Mouse (Mus musculus): ENCODE results near the gene Cntnap1. TPM values are rescaled to one million over a fixed set of nuclear protein-coding genes. Genes with fewer than 3 reads are reported as not detected.

Cntnap1 gene
- polyA plus RNA-seq, 1 experiment from 2014 or later = 2.3 TPM

DNA sequence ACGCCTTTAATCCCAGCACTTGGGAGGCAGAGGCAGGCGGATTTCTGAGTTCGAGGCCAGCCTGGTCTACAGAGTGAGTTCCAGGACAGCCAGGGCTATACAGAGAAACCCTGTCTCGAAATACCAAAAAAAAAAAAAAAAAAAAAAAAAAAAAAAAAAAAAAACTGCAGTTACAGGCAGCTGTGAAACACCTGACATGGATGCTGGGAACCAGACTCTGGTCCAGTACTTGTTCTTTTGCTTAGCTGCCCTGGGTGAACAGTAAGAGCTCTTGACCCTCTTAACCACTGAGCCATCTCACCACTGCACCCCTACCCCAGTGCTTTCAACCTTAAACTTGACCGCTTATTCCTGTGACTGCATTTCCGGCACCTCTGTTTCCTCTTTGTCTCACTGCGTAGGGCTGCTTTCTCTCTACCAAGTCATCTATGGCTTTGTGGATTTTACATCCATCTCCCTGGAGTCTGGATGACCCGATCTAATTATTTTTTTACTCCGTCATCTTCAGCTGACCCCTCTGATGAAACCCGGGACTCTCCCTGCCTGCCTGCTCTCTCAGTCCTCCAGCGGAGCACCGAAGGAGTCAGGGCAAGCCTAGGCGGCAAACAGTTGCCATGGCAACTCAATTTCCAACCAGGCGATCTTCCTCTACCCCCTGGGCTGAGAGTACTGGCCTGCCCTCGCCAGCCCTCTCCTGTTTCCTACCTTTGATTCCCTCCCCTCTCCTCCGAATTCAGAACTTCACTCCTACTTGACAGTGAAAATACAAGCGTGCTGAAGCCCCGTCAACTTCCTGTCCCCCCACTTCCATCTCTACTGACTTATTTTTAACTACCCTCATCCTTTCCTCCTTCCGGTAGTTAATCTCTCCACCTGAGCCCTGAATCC, 26.7 kb upstream of the Cntnap1 start:
- ATAC-seq (ENCODE audit: low FRiP score, low TSS enrichment) = no peak
- WGBS = 18% methylated on average over 18 of the region's 19 CpGs
- H3K4me3 ChIP-seq (replicated peaks; ENCODE audit: low read depth, low read length) = peak overlapping the region; percentile 20
- no peaks in the 10 kb centered on the region for H3K36me3 ChIP-seq (ENCODE audit: control insufficient read depth, insufficient read depth, low read length)
- H3K27ac ChIP-seq (replicated peaks; ENCODE audit: low read depth, low read length) = peak overlapping the region; percentile 63
- peaks cover 17% of the 10 kb centered on the region for H3K4me1 ChIP-seq (ENCODE audit: control insufficient read depth, insufficient read depth, low read length)
- peak; percentile 86 for DNase-seq
- H3K9me3 ChIP-seq (ENCODE audit: control insufficient read depth, low read length) = no peaks in the 10 kb centered on the region
- H3K9ac ChIP-seq (replicated peaks; ENCODE audit: low read length) = peak overlapping the region; percentile 30; the same call in 1 of the 2 replicates
- peak overlapping the region; percentile 54 for H3K4me2 ChIP-seq (ENCODE audit: low read length)
- no peaks in the 10 kb centered on the region for H3K27me3 ChIP-seq (ENCODE audit: control insufficient read depth, insufficient read depth, low read length)

DNA sequence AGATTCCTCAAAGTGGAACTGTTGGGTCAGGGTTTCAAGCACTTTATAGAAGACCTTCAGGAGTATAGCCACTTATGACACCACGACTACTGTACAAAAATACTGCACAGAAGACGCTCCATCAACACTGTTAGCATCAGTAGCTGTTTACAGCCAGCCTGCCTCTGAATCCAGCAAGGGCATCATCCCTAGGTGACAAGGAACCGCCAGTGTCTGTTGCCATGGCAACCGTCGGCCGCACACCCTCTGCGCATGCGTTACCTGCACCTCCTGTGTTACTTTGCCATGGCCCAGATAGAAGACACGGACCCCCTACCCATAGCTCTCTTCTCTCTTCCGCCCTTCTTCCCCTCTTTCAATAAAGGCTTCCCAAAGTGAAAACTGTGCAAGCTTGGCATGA, 23.9 kb upstream of the Cntnap1 start:
- DNase-seq (peak; percentile 93), ATAC-seq (ENCODE audit: low FRiP score, low TSS enrichment) (peak; percentile 53; the same call in 1 of the 2 replicates)
- Histone ChIP-seq H3K9ac (replicated peaks; ENCODE audit: low read length) (no peak overlapping the region), H3K4me2 (ENCODE audit: low read length) (peak overlapping the region; percentile 42), H3K9me3 (ENCODE audit: control insufficient read depth, low read length) (no peaks in the 10 kb centered on the region), H3K27ac (replicated peaks; ENCODE audit: low read depth, low read length) (peak overlapping the region; percentile 71), H3K27me3 (ENCODE audit: control insufficient read depth, insufficient read depth, low read length) (no peaks in the 10 kb centered on the region), H3K4me1 (ENCODE audit: control insufficient read depth, insufficient read depth, low read length) (peaks cover 17% of the 10 kb centered on the region), H3K36me3 (ENCODE audit: control insufficient read depth, insufficient read depth, low read length) (no peaks in the 10 kb centered on the region), H3K4me3 (replicated peaks; ENCODE audit: low read depth, low read length) (no peak overlapping the region)
- 17% methylated on average over 10 of the region's 10 CpGs for WGBS

DNA sequence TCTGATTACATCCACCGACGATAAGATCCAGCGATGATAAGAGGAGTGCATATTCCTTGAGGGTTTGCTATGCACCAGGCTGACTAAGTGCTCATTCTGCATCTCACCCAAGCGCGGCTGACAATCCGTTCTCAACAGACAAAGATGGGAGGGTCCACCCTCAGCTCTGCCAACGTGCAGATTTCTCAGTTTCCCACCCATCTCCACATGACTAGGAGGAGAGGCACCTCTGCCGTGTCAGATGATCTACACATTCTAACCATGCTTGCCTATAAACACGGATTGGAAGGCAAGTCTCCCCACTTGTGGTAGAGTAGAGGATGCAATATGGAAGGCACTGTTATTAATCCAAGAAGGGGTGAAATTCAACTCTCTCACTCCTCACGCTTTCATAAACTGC, 21.6 kb upstream of the Cntnap1 start:
- Histone ChIP-seq H3K4me3 (replicated peaks; ENCODE audit: low read depth, low read length) (no peak overlapping the region), H3K9ac (replicated peaks; ENCODE audit: low read length) (no peak overlapping the region), H3K4me2 (ENCODE audit: low read length) (no peak overlapping the region), H3K36me3 (ENCODE audit: control insufficient read depth, insufficient read depth, low read length) (no peaks in the 10 kb centered on the region), H3K27ac (replicated peaks; ENCODE audit: low read depth, low read length) (no peak overlapping the region), H3K9me3 (ENCODE audit: control insufficient read depth, low read length) (no peaks in the 10 kb centered on the region), H3K27me3 (ENCODE audit: control insufficient read depth, insufficient read depth, low read length) (no peaks in the 10 kb centered on the region), H3K4me1 (ENCODE audit: control insufficient read depth, insufficient read depth, low read length) (peaks cover 14% of the 10 kb centered on the region)
- ATAC-seq (ENCODE audit: low FRiP score, low TSS enrichment) = no peak
- no peak for DNase-seq
- 64% methylated on average over 10 of the region's 10 CpGs for WGBS

DNA sequence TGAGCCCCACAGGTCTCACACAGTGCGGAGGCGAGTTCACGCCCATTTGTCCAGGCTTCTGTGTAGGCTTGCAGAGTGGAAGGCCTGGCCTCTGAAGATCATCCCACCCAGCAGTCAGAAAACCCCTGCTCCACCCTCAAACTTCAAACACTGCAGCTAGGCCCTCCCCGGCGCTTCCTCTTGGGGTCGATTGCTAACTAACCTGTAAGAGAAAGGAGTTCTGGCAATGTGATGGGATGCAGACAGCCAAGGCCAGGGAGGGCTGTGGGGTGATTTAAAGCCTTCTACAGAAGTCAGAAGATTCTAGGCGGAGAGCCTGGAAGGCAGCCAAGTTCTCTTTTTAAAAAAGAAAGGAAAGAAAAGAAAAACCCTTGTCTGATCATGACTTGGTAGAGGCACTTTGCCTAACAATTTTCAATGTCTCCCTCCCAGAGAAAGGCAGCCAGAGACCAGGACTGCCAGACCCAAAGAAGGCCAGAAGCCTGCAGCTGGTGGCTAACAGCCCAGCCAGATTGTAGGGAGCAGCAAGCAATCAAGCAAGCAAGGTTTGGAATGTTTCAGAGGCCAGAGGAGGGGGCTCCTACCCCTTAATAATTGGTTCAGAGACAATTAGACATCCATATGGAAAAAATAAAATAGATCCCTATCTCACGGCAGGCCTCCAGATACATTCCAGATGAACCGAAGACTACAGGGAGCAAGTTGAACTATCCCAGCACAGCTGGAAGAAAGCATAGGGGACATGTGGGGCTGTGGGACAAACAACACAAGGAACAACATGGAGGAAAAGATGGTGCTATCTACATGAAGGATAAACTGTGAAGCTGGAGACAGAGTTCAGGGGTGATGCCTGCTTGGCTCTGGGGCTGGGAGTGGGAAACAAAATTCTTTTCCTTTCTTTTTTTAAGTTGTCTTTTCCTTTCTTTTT, 20.9 kb upstream of the Cntnap1 start:
- Histone ChIP-seq H3K36me3 (ENCODE audit: control insufficient read depth, insufficient read depth, low read length) (no peaks in the 10 kb centered on the region), H3K9me3 (ENCODE audit: control insufficient read depth, low read length) (no peaks in the 10 kb centered on the region), H3K4me1 (ENCODE audit: control insufficient read depth, insufficient read depth, low read length) (peaks cover 13% of the 10 kb centered on the region), H3K4me3 (replicated peaks; ENCODE audit: low read depth, low read length) (no peak overlapping the region), H3K9ac (replicated peaks; ENCODE audit: low read length) (no peak overlapping the region), H3K4me2 (ENCODE audit: low read length) (no peak overlapping the region), H3K27ac (replicated peaks; ENCODE audit: low read depth, low read length) (peak overlapping the region; percentile 32; the same call in 1 of the 2 replicates), H3K27me3 (ENCODE audit: control insufficient read depth, insufficient read depth, low read length) (no peaks in the 10 kb centered on the region)
- ATAC-seq (ENCODE audit: low FRiP score, low TSS enrichment) (no peak), DNase-seq (peak; percentile 57)
- WGBS = 63% methylated on average over 9 of the region's 9 CpGs

DNA sequence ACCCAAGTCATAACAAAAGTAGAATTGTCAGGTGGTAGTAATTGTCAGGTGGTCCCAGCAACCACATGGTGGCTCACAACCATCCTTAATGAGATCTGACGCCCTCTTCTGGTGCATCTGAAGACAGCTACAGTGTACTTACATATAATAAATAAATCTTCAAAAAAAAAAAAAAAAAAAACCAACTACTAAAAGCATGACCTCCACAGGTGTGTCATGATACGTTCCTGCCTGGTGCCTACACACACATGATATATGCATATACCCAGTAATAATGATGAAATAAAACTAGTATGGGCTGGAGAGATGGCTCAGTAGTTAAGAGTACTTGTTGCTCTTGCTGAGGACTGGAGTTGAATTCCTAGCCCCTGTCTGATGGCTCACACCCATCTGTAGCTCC, 19.3 kb upstream of the Cntnap1 start:
- Histone ChIP-seq H3K27ac (replicated peaks; ENCODE audit: low read depth, low read length) (no peak overlapping the region), H3K9ac (replicated peaks; ENCODE audit: low read length) (no peak overlapping the region), H3K4me3 (replicated peaks; ENCODE audit: low read depth, low read length) (no peak overlapping the region), H3K4me2 (ENCODE audit: low read length) (no peak overlapping the region), H3K27me3 (ENCODE audit: control insufficient read depth, insufficient read depth, low read length) (no peaks in the 10 kb centered on the region), H3K36me3 (ENCODE audit: control insufficient read depth, insufficient read depth, low read length) (no peaks in the 10 kb centered on the region), H3K4me1 (ENCODE audit: control insufficient read depth, insufficient read depth, low read length) (peaks cover 18% of the 10 kb centered on the region), H3K9me3 (ENCODE audit: control insufficient read depth, low read length) (no peaks in the 10 kb centered on the region)
- ATAC-seq (ENCODE audit: low FRiP score, low TSS enrichment) (no peak), DNase-seq (no peak)
- WGBS = 57% methylated on average over 2 of the region's 2 CpGs

DNA sequence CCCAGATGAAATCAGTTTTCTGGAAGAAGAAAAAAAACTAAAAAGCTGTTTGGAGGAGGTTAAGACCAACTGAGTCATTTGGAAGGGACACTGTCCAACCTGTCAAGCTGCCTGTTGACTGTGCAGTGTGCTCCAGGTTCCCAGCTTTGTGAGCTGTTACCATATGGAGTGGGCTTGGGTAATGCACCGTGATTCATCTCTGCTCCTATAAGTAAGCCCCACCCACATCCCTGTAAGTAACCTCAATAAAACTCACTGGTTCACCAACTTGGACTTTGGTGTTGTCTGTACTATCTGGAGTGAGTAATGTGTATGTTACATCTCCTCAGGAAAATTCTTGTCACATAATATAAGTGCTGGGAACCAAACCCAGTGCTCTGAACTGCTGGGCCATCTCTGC, 17.5 kb upstream of the Cntnap1 start:
- H3K36me3 ChIP-seq (ENCODE audit: control insufficient read depth, insufficient read depth, low read length) = no peaks in the 10 kb centered on the region
- H3K4me1 ChIP-seq (ENCODE audit: control insufficient read depth, insufficient read depth, low read length) = peaks cover 15% of the 10 kb centered on the region
- ATAC-seq (ENCODE audit: low FRiP score, low TSS enrichment) (no peak), DNase-seq (no peak)
- no peak overlapping the region for H3K9ac ChIP-seq (replicated peaks; ENCODE audit: low read length)
- H3K27me3 ChIP-seq (ENCODE audit: control insufficient read depth, insufficient read depth, low read length) = no peaks in the 10 kb centered on the region; the same call in 1 of the 2 replicates
- H3K9me3 ChIP-seq (ENCODE audit: control insufficient read depth, low read length) = no peaks in the 10 kb centered on the region
- WGBS = 78% methylated on average over 1 of the region's 1 CpGs
- no peak overlapping the region for H3K4me2 ChIP-seq (ENCODE audit: low read length)
- H3K4me3 ChIP-seq (replicated peaks; ENCODE audit: low read depth, low read length) = no peak overlapping the region
- no peak overlapping the region for H3K27ac ChIP-seq (replicated peaks; ENCODE audit: low read depth, low read length)

DNA sequence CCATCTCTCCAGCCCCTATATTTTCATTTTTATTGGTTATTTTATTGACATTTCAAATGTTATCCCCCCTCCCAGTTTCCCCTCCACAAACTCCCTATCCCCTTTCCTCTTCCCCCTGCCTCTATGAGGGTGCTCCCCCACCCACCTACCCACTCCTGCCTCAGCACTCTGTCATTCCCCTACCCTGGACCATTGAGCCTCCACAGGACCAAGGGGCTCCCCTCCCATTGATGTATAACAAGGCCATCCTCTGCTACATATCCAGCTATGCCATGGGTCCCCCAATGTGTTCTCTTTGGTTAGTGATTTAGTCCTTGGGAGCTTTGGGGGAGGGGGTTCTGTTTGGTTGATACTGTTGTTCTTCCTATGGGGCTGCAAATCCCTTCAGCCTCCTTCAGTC, 15.7 kb upstream of the Cntnap1 start:
- Histone ChIP-seq H3K9me3 (ENCODE audit: control insufficient read depth, low read length) (no peaks in the 10 kb centered on the region), H3K36me3 (ENCODE audit: control insufficient read depth, insufficient read depth, low read length) (no peaks in the 10 kb centered on the region), H3K27me3 (ENCODE audit: control insufficient read depth, insufficient read depth, low read length) (no peaks in the 10 kb centered on the region; the same call in 1 of the 2 replicates), H3K4me1 (ENCODE audit: control insufficient read depth, insufficient read depth, low read length) (peaks cover 15% of the 10 kb centered on the region), H3K9ac (replicated peaks; ENCODE audit: low read length) (no peak overlapping the region), H3K27ac (replicated peaks; ENCODE audit: low read depth, low read length) (no peak overlapping the region), H3K4me3 (replicated peaks; ENCODE audit: low read depth, low read length) (no peak overlapping the region), H3K4me2 (ENCODE audit: low read length) (no peak overlapping the region)
- DNase-seq (no peak), ATAC-seq (ENCODE audit: low FRiP score, low TSS enrichment) (no peak)

DNA sequence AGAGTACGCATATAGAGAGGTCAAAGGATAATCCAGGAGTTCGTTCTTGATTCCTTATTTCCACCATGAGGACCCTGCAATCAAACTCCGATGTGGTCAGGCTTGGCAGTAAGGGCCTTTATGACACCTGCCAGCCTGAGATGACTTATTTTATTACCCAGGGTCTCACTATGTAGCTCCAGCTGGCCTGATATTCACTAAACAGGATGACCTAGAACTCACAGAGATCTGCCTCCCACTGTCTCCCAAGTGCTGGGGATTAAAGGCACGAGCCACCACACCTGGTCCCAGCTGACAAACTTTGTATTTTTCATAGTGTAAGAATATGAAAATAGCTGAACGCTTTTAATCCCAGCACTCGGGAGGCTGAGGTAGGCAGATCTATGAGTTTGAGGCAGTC, 15.2 kb upstream of the Cntnap1 start:
- Histone ChIP-seq H3K4me1 (ENCODE audit: control insufficient read depth, insufficient read depth, low read length) (peaks cover 15% of the 10 kb centered on the region), H3K27ac (replicated peaks; ENCODE audit: low read depth, low read length) (peak overlapping the region; percentile 93), H3K27me3 (ENCODE audit: control insufficient read depth, insufficient read depth, low read length) (no peaks in the 10 kb centered on the region; the same call in 1 of the 2 replicates), H3K9ac (replicated peaks; ENCODE audit: low read length) (no peak overlapping the region; the same call in 1 of the 2 replicates), H3K36me3 (ENCODE audit: control insufficient read depth, insufficient read depth, low read length) (no peaks in the 10 kb centered on the region), H3K9me3 (ENCODE audit: control insufficient read depth, low read length) (no peaks in the 10 kb centered on the region), H3K4me3 (replicated peaks; ENCODE audit: low read depth, low read length) (no peak overlapping the region), H3K4me2 (ENCODE audit: low read length) (peak overlapping the region; percentile 76)
- DNase-seq (no peak), ATAC-seq (ENCODE audit: low FRiP score, low TSS enrichment) (no peak)
- 71% methylated on average over 6 of the region's 6 CpGs for WGBS
